Mouse (Mus musculus) common myeloid progenitor, adult 5-6 weeks (primary cell): ENCODE results near the gene Zbp1. TPM values are rescaled to one million over a fixed set of nuclear protein-coding genes. Genes with fewer than 3 reads are reported as not detected.

Experiments
- ATAC-seq: replicated peaks from 2 replicates; pipeline ENCODE4 v1.8.0; 2016; ENCODE audit warnings: low read depth, mild to moderate bottlenecking, moderate TSS enrichment, inconsistent platforms; ENCODE audit not compliant: poor library complexity, severe bottlenecking
- total RNA-seq: library from RNA; stranded (forward); fragments of 200-1000, 187-1606 nt; gene quantifications from 2 replicates; pipeline ENCODE4 v1.2.3, GENCODE M21; 2017

Zbp1 gene
- total RNA-seq, 1 experiment from 2014 or later = 6.0 TPM

GRCm38 (mm10) chr2:173219256-173219954, 682 bp upstream of the Zbp1 start:
- peak; percentile 37 for ATAC-seq

GRCm38 (mm10) chr2:173217763-173218258, 912 bp downstream of the Zbp1 start:
- no peak for ATAC-seq

GRCm38 (mm10) chr2:173217246-173217645, 1.5 kb downstream of the Zbp1 start:
- no peak for ATAC-seq

- no peak for ATAC-seq
Observed at GRCm38 (mm10) chr2:173216840-173217239, 1.9 kb downstream of the Zbp1 start.

GRCm38 (mm10) chr2:173212227-173212626, 6.5 kb downstream of the Zbp1 start:
- no peak for ATAC-seq

GRCm38 (mm10) chr2:173209091-173209815, 9.5 kb downstream of the Zbp1 start:
- ATAC-seq = no peak

DNA sequence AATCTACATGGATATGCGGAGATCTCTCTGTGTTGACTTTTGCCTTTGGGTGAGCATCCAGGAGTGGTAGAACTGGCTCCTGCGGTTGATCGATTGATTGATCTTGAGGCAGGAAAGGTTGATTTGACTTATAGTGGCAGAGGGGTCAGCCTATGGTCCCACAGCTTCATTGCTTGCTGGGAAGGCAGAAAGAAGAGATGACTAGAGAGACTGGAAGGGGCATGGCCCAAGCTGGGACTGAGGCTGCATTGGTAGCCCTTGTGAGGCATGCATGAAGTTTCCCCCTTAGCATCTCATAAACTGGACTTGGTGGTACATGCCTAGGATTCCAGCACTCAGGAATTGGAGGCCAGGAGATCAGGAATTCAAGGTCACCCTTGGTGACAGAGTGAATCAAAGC, 11.7 kb downstream of the Zbp1 start:
- ATAC-seq = no peak

DNA sequence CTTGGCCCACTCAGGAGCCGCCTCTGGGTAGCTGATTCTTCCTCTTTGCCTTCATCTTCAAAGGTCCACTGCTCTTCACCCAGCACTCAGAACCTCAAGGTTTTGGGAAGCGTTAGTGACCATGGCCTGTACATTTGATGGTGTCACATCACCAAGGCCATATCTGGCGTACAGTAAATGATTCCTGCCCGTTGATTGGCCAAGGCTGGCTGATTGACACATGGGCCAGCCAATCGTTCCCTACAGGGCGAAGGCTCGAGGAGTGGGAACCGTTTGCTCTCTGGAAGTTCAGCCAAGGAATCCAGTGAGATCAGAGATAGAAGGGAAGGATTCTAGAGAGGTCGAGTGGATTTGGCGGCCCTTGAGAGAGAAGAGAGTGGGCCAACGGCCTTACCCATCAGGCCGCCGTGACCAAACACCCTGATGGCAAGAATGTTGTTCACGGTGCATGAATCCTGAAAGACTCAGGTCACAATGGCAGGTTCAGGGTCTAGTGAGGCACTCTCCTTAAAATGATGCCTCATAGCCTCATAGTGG, 13.1 kb downstream of the Zbp1 start:
- ATAC-seq = no peak

- ATAC-seq = no peak
Observed at GRCm38 (mm10) chr2:173204671-173205070, 14.1 kb downstream of the Zbp1 start.

GRCm38 (mm10) chr2:173203726-173204125, 15.0 kb downstream of the Zbp1 start:
- ATAC-seq = no peak

- ATAC-seq = no peak
Observed at GRCm38 (mm10) chr2:173202924-173203689, 15.6 kb downstream of the Zbp1 start.

GRCm38 (mm10) chr2:173194796-173195195, 23.9 kb downstream of the Zbp1 start:
- no peak for ATAC-seq

- peak; percentile 54 for ATAC-seq
Observed at GRCm38 (mm10) chr2:173187182-173187855, 31.4 kb downstream of the Zbp1 start.

DNA sequence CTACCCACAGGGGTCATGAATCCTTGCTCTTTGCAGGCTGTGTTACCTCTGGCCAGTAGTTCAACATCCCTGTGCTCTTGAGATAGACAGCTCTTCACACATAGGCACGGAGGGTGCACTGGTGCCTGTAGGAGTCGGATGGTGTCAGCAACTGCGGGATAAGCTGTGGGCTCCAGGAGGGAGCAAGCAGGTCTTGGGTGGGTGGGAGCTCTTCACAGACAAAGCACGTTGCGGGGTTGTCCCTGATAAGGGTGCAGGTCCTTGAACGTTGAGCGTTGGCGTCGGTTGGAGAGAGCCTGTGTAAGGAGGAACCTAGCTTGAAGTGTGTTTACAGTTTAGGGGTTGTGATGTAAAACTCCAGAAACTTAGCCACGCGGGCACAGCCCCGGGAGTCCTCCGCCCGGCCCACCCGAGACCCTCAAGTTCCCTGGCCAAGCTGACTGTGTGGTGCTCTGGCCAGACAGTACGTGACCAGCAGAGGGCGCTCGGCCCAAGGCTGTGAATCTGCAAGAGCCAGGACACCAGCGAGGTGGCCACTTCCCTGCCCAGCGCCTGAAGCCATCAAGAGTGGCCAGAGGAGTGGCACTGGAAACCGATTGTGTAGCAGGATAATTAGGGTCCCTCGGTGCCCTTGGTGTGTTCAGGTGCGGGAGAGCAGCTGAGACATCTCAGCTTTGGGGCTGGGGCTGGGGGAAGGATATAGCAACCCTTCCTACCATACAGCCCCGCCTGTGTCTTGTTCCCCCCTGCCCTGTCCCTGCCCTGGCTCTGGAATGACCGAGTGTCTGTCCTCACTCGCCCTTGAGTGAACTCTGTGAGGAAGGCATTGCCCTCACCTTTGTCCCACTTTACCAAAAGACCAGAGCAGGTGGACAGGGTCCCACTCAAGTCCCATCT, 32.4 kb downstream of the Zbp1 start:
- ATAC-seq = peak; percentile 74

GRCm38 (mm10) chr2:173185282-173185681, 33.4 kb downstream of the Zbp1 start:
- no peak for ATAC-seq

DNA sequence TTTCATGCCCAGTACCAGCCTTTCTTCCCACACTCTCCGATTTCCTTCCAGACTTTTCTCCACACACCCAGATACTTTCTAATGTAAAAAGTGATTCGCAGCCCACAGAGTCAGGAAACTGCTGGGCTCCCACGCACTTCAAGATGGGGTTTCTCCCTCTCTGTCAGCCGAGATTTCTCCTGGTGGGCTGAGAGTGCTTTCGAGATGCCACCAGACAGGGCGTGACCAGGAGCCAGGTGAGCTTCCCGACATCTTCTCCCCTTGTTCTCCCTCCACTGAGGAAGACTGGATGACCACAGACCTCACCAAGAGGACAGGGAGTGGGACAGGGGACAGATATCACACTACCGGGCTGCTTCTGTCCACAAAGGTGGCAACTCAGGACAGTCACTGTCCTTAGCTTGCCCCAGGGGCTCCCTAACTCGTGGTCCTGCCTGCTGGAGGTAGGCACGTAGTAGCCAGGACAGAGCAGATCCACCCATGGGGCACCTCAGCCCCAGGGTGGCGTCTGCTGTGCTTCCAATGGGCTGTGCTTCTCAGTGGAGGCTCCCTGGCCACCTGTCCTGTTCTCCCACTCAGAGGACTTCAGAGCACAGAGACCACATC, 34.1 kb downstream of the Zbp1 start:
- ATAC-seq = no peak

GRCm38 (mm10) chr2:173183836-173184460, 34.8 kb downstream of the Zbp1 start:
- peak; percentile 31 for ATAC-seq

GRCm38 (mm10) chr2:173183311-173183710, 35.4 kb downstream of the Zbp1 start:
- ATAC-seq = no peak
